Mouse (Mus musculus): ENCODE data around the gene Klk12.

Gene Klk12

GRCm38 (mm10) chr7:43796355-43796754, 27.7 kb downstream of the Klk12 start:
- DNase-seq (ENCODE audit: low spot score in 2 of 2): no peak

GRCm38 (mm10) chr7:43797333-43797769, 28.7 kb downstream of the Klk12 start, which contains the start of gene Klk8:
Gene Klk8 (plus strand): TSS chr7:43797577.
- DNase-seq (ENCODE audit: low spot score in 2 of 2): no peak

GRCm38 (mm10) chr7:43797844-43798462, 29.3 kb downstream of the Klk12 start:
- DNase-seq (ENCODE audit: low spot score in 2 of 2): no peak

- DNase-seq (ENCODE audit: low spot score in 2 of 2): no peak
Observed at GRCm38 (mm10) chr7:43799876-43800275, 31.2 kb downstream of the Klk12 start.

- no peak for DNase-seq (ENCODE audit: low spot score in 2 of 2)
Observed at GRCm38 (mm10) chr7:43810994-43811393, 42.3 kb downstream of the Klk12 start, which contains the start of gene Klk7. Gene Klk7 (plus strand): TSS chr7:43811294.

- DNase-seq (ENCODE audit: low spot score in 2 of 2): no peak
Observed at GRCm38 (mm10) chr7:43815211-43815610, 46.5 kb downstream of the Klk12 start.

GRCm38 (mm10) chr7:43816746-43817145, 48.0 kb downstream of the Klk12 start:
- no peak for DNase-seq (ENCODE audit: low spot score in 2 of 2)

GRCm38 (mm10) chr7:43821581-43821980, 52.9 kb downstream of the Klk12 start:
- DNase-seq (ENCODE audit: low spot score in 2 of 2): no peak
